Mouse (Mus musculus): ENCODE data around the gene Nucb1.
A peak's percentile ranks its signal among the peaks of the same experiment; 100 is the strongest.
"Not testable (repeated sequence)": the region's sequence is repeated elsewhere in the genome, so short reads cannot be mapped to it uniquely, and the experiment has no call there.

The Nucb1 gene

GRCm38 (mm10) chr7:45488293-45489204 lies 21.7 kb downstream of the Nucb1 start, which contains the start of gene Dhdh:
TSS of gene Dhdh (minus strand) at chr7:45488805.
- DNase-seq (ENCODE audit: low spot score): peak; percentile 82

GRCm38 (mm10) chr7:45487861-45488292 lies 22.3 kb downstream of the Nucb1 start:
- DNase-seq (ENCODE audit: low spot score): peak; percentile 32

GRCm38 (mm10) chr7:45486761-45487415 lies 23.3 kb downstream of the Nucb1 start, which contains the start of gene Gm45808:
TSS of gene Gm45808 (minus strand) at chr7:45486811.
- no peak for DNase-seq (ENCODE audit: low spot score)

- DNase-seq (ENCODE audit: low spot score): no peak
These were observed 24.0 kb downstream of the Nucb1 start for GRCm38 (mm10) chr7:45486158-45486557.

GRCm38 (mm10) chr7:45484985-45485384 lies 25.2 kb downstream of the Nucb1 start:
- DNase-seq (ENCODE audit: low spot score): not testable (repeated sequence)

- DNase-seq (ENCODE audit: low spot score): no peak
These were observed 28.0 kb downstream of the Nucb1 start for GRCm38 (mm10) chr7:45482166-45482565.

- DNase-seq (ENCODE audit: low spot score): peak; percentile 80
These were observed 28.8 kb downstream of the Nucb1 start, which contains the start of gene Tulp2 for GRCm38 (mm10) chr7:45481374-45481927. TSS of gene Tulp2 (plus strand) at chr7:45481877.

- not testable (repeated sequence) for DNase-seq (ENCODE audit: low spot score)
These were observed 29.9 kb downstream of the Nucb1 start for GRCm38 (mm10) chr7:45480310-45480709.

GRCm38 (mm10) chr7:45478774-45479173 lies 31.4 kb downstream of the Nucb1 start:
- no peak for DNase-seq (ENCODE audit: low spot score)

- DNase-seq (ENCODE audit: low spot score): peak; percentile 80
These were observed 33.2 kb downstream of the Nucb1 start for GRCm38 (mm10) chr7:45477003-45477402.

GRCm38 (mm10) chr7:45476453-45476852 lies 33.8 kb downstream of the Nucb1 start:
- DNase-seq (ENCODE audit: low spot score): no peak

- peak; percentile 27 for DNase-seq (ENCODE audit: low spot score)
These were observed 34.8 kb downstream of the Nucb1 start for GRCm38 (mm10) chr7:45475291-45475969.

- DNase-seq (ENCODE audit: low spot score): peak; percentile 77
These were observed 39.3 kb downstream of the Nucb1 start for GRCm38 (mm10) chr7:45470869-45471268.

- peak; percentile 29 for DNase-seq (ENCODE audit: low spot score)
These were observed 43.0 kb downstream of the Nucb1 start for GRCm38 (mm10) chr7:45467090-45467670.

GRCm38 (mm10) chr7:45466283-45467089 lies 43.7 kb downstream of the Nucb1 start, which contains the start of gene Bax:
TSS of gene Bax (minus strand) at chr7:45466898.
- peak; percentile 99 for DNase-seq (ENCODE audit: low spot score)

- DNase-seq (ENCODE audit: low spot score): no peak
These were observed 44.7 kb downstream of the Nucb1 start for GRCm38 (mm10) chr7:45465549-45465948.

- no peak for DNase-seq (ENCODE audit: low spot score)
These were observed 45.1 kb downstream of the Nucb1 start for GRCm38 (mm10) chr7:45465112-45465511.

- DNase-seq (ENCODE audit: low spot score): no peak
These were observed 46.0 kb downstream of the Nucb1 start for GRCm38 (mm10) chr7:45463987-45464778.

- DNase-seq (ENCODE audit: low spot score): not testable (repeated sequence)
These were observed 47.3 kb downstream of the Nucb1 start for GRCm38 (mm10) chr7:45462868-45463267.

- no peak for DNase-seq (ENCODE audit: low spot score)
These were observed 47.9 kb downstream of the Nucb1 start for GRCm38 (mm10) chr7:45462325-45462724.
